Mouse (Mus musculus) embryonic stem cell, embryonic (primary cell): ENCODE results near the gene Olfr1269.

ENCODE experiments used
- CTCF ChIA-PET, 4 experiments: fragments of 300-600 bp in 2 of 4; fragments of 350-600 bp in 2 of 4; sonication (Branson Sonifier 250); formaldehyde crosslinking; loops; one replicate each; lab custom pipeline; 2022; ENCODE audit warnings: inconsistent platforms in 2 of 4; lab: Charles Lee
- POLR2A ChIA-PET, 4 experiments: fragments of 300-600 bp in 2 of 4; fragments of 350-600 bp in 2 of 4; sonication (Branson Sonifier 250); formaldehyde crosslinking; loops; one replicate each; lab custom pipeline; 2022; ENCODE audit warnings: antibody characterized with exemption in 4 of 4, inconsistent platforms in 1 of 4; lab: Charles Lee

The Olfr1269 gene

DNA sequence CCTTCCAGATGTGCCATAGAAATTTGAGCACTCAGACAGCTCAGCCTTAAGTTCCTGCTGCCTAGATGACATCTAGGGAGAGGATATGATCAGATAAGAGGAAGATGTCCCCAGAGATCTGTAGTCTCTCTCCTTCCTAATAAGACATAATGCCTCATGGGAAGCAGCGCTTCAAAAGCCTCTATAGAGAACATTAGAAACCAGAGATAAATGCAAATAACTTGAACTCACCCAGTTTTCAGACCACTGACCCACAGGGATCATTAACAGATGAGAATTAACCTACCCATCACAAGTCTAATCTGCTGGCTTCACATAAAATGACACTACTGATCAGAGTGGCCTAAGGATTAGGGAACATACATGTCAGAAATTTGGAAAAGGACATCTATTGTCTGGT lies at the start of gene Olfr1269:
TSS of gene Olfr1269 (minus strand) at position 101 of the 400 bp plus-strand sequence.
- ChIA-PET POLR2A (no interaction called here), CTCF (no interaction called here)

DNA sequence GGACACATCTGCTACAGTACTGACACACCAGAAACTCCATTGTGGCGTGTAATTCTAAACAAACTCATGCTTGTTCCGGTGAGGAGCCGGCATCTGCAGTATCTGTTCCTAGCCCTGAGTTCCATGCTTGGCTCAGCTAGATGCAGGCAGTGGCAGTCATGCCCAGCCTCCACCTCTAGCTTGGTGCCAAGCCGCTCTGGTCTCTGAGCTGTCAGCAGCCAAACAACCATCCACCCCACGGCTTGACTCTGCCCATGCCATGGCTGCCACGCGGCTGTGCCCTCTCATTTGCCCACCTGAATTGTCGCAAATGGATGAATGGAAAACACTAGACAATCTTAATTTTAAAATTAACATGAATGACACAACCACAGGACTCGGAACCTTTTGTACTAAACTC lies 32.7 kb upstream of the Olfr1269 start:
- CTCF ChIA-PET: no interaction called here
- POLR2A ChIA-PET: no interaction called here

DNA sequence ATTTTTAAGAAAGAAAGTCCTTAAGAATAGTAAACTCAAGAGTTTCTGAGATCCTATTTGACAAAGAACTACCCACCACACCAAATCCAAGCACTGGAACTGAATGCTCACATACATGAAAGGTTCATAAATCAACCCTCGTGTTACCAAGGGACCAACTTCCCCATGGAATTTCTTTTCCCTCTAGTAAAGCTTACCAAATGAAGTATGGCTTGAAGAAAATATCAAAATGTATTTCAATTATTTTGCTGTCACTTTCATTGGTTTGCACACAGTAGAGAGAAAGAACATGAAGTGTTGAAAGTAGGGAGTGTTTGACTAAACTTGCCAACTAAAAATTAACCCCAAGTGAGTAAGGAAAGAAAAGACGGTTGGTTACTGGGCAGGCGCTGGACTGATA lies 31.8 kb upstream of the Olfr1269 start, which contains the start of gene Olfr1270:
TSS of gene Olfr1270 (minus strand) at position 101 of the 400 bp plus-strand sequence.
- CTCF ChIA-PET: no interaction called here
- POLR2A ChIA-PET: no interaction called here

DNA sequence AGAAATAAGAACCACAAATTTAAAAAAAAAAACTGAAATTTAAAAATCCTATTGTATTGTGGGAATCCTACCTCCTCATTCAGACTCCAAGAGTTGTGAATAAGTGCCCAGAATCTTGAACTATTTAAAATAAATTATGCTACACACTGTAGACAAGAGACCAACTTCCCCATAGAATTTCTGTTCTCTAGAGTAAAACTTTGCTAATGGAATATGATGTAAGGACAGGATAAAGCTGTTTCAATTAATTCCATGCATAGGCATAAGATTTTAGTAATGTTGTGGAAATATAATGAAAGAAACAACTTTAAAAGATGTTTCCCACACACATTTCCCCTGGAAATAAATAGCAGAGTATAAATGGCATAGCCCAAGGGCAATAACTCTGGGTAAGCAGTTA lies 21.0 kb upstream of the Olfr1269 start, which contains the start of gene Olfr32:
TSS of gene Olfr32 (minus strand) at position 101 of the 400 bp plus-strand sequence.
- POLR2A ChIA-PET: no interaction called here
- CTCF ChIA-PET: no interaction called here

DNA sequence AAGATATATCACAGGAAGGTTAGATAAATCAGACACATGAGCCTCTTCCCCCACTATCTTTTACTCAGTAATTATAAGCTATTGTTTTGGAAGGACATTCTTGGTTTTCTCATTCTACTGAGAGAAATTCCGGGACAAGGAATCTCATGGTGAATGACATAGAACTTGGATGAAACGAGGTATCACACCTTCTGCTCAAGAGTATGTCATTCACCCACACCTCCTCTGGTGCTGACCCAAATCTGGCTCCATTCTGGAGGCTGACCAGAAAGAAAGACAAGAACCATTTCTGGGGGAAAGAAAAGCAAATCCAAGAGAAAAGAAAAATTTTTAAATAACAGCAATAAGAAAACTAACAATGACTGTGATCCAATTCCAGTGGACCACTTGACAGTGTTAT lies 51.1 kb downstream of the Olfr1269 start:
- ChIA-PET CTCF (no interaction called here), POLR2A (no interaction called here)
